Mouse (Mus musculus): ENCODE results near the gene Cdh20.
A peak's percentile ranks its signal among the peaks of the same experiment; 100 is the strongest.
"Not testable (repeated sequence)": the region's sequence is repeated elsewhere in the genome, so short reads cannot be mapped to it uniquely, and the experiment has no call there.

The Cdh20 gene

DNA sequence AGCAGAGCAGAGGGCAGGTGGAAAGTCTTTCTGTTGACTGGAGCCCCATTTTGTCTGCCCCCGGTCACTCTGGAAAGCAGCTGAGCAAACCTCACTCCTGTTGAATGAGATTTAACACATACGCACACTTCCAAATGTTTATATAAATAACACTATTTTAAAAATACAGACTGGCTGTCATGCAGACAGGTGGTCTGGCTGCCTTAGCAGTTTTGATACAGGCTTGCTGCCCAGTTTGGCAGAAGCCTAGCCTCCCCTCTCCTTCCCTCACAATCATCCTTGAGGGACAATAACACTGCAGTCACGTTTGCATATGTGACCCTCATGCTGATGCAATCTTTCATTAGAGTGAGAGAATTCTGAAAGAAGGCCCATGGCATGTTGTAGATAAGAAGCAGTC, 144.1 kb downstream of the Cdh20 start:
- no peak for DNase-seq (ENCODE audit: extremely low spot score, low spot score)

GRCm38 (mm10) chr1:104916507-104916906, 148.2 kb downstream of the Cdh20 start:
- no peak for DNase-seq (ENCODE audit: extremely low spot score, low spot score)

GRCm38 (mm10) chr1:104917307-104917836, 149.0 kb downstream of the Cdh20 start:
- no peak for DNase-seq (ENCODE audit: extremely low spot score, low spot score)

DNA sequence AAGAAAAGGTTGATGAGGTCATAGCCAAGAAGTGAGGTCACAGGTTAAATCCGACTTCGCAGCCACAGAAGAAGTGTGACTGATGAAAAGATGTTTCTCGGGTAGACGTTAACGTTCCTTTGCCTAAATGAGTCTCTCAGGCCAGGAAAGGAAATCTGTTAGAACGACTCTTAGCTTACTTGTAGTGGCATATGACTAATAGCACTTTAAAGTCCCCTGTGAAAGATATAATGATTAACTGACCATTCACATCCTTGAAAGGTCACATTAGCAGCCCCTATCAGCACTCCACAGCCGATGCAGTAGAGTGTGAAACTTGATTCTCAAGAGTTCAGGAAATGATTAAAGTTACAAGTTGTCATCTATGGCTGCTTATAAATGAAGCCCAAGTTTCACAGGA, 164.7 kb downstream of the Cdh20 start:
- no peak for DNase-seq (ENCODE audit: extremely low spot score, low spot score)

DNA sequence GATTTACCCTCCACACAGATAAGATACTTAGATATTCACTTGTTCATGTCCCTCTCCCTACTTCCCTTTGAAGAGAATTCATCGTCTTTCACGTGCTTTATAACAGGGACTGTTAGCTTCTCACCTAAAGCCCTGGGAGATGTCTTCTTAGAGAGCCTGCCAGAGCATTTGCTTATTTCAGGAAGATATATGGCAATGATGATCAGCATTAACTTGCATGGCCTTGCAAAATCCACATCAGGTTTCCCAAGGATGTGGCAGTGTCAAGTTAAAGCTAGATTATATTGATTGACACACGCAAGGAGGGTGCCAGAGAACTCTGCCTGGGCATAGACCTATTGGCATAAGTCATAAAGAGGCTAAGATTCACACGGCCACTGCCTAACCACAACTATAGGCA, 168.6 kb downstream of the Cdh20 start:
- no peak for DNase-seq (ENCODE audit: extremely low spot score, low spot score)

DNA sequence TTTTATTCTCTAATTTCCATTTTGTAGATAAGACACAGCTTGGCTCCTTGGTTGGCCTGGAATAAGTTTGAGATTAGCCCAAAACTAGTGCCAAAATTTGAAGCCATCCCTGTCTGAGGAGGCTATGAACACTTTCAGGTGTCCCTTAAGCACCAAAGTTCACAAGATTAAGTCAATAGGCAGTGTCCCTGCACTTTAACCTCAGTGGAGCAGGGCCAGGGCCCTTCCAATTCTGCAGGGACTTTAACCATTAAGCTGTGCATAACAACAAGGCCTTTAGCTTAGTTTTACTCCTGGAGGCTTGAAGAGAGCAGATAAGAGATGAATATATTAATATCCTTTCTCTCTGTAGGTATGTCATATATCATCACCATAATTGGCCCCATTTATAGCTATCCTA, 170.8 kb downstream of the Cdh20 start:
- DNase-seq (ENCODE audit: extremely low spot score, low spot score), result no peak

DNA sequence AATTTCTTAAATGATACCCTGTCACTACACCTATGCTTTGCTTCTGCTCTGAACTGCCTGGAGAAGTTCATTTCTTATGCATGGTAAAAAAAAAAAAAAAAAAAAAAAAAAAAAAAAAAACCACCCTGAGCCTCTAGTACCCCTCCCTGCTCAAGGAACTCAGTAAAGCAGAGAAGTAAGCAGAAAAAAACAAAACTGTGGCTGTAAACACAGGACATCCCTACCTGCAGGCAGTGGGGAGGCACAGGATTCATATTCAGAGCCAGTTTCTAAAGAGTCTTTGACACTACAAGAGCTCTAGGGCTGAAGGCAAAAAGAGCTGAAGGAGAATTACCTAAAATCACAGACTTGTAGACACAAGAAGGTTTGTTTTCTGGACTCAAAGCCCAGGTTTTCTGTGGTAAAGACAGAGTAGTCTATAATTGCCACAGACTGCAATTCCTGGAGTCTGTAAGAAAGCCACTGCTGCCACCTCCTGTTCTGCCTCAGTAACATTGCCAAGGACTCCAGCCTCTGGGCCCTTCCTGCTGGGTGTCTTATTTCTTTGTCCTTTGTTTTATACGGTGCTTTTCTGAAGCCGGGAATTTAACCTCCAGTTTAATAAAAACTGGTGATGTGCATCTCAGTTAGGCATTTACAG, 176.3 kb downstream of the Cdh20 start:
- DNase-seq (ENCODE audit: extremely low spot score, low spot score), result peak; percentile 17

GRCm38 (mm10) chr1:104945110-104945489, 176.8 kb downstream of the Cdh20 start:
- no peak for DNase-seq (ENCODE audit: extremely low spot score, low spot score)

- not testable (repeated sequence) for DNase-seq (ENCODE audit: extremely low spot score, low spot score)
Measured at GRCm38 (mm10) chr1:104949640-104950039, 181.3 kb downstream of the Cdh20 start.

GRCm38 (mm10) chr1:104957046-104957445, 188.7 kb downstream of the Cdh20 start:
- DNase-seq (ENCODE audit: extremely low spot score, low spot score), result no peak

DNA sequence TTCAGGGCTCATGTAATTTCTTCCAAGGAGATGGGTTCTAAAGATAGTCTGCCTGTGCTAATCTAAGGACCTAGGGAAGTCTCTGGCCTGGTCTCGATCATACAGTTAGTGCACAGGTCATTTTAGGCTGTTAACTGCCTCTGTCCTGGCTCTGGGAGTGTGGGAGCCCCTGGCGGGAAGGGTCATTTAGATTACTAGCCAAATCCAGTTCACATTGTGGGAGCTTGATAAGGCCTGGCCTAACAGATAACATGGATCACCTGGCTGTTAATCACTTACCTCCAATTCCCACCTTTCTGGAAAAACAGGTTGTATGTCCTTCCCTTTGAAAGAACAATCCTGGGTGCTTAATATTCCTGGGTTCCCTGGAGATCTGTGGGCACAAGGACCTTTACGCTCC, 193.3 kb downstream of the Cdh20 start:
- no peak for DNase-seq (ENCODE audit: extremely low spot score, low spot score)

DNA sequence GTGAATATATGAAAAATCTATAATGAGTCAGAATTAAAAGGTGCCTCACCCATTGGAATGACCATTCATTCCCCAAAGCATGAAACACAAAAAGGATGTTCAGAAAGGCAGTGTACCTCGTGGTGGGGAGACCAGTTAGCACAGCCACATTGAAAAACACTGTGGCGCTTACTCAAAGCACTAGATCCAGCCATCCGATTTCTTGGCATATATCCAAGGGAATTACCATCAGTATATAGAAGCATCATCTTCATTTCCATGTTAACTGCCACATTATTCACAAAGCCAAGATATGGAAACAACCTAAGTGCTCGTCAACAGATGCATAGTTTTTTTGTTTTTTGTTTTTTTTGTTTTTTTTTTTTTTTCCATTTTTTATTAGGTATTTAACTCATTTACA, 193.9 kb downstream of the Cdh20 start:
- no peak for DNase-seq (ENCODE audit: extremely low spot score, low spot score)

GRCm38 (mm10) chr1:104979068-104979467, 210.7 kb downstream of the Cdh20 start:
- DNase-seq (ENCODE audit: extremely low spot score, low spot score), result no peak

GRCm38 (mm10) chr1:104980273-104980672, 211.9 kb downstream of the Cdh20 start:
- no peak for DNase-seq (ENCODE audit: extremely low spot score, low spot score)

DNA sequence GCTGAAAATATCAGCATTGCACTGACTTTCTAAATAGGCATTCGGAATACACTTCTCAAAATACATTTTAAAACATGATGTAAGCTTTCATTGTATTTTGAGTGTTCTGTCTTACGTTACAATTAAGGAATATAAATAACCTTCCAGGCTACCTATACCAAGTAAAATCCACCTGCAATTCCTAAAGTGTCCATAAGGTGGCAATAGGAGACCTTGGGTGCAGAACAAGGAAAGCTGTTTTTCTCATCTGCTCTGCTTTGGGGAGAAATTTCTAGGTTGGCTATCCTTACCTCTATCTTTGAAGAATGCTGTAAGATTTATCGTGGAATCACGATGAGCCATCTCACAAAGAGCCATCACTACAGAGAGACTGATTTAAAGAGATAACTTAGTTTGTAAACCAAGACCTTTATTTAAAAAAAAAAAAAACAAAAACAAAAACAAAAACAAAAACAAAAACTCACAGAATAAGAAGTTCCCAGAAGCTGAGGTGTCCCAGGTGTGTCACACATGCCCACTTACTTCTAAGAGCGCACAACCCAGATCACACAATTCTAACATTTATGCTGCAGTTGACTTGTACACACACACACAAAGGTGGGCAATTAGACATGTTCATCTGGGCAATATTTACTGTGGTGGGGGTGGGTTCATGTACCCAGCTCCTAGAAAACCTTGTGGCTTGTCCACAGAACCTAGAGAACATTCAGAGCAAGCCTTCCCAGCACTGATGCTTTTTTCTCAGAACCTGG, 218.1 kb downstream of the Cdh20 start:
- no peak for DNase-seq (ENCODE audit: extremely low spot score, low spot score)

DNA sequence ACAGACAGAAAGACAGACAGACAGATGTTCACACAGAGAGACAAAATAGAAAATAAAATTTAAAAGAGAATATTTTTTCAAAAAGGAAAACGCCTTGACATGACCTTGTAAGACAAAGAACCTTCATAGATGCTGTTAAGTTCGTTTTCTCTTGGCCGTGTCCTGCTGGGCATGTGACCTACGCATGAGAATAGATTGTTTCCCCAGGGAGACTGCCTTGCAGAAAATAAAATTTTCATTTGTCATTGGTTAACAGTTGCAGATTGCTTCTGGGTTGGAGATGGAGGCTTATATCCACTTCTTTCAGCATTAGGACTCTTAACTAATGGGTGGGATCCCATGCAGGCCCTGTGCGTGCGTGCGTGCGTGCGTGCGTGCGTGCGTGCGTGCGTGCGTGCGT, 219.2 kb downstream of the Cdh20 start:
- DNase-seq (ENCODE audit: extremely low spot score, low spot score), result no peak

DNA sequence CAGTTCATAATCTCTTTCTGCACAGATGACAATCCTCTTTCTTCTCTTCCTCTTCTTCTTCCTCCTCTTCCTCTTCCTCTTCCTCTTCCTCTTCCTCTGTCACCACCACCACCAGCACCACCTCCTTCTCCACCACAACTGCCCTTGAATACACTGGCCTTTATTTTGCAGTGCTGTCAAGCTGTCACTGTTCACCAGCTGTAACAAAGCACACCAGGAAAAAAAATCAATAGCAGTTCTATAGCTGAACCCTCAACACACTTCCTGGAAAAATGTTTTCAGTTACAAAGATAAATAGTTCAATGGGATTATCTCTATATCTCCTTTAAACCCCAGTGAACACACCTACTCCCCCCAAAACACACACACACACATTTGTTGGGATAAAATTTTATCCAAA, 224.1 kb downstream of the Cdh20 start:
- DNase-seq (ENCODE audit: extremely low spot score, low spot score), result no peak

DNA sequence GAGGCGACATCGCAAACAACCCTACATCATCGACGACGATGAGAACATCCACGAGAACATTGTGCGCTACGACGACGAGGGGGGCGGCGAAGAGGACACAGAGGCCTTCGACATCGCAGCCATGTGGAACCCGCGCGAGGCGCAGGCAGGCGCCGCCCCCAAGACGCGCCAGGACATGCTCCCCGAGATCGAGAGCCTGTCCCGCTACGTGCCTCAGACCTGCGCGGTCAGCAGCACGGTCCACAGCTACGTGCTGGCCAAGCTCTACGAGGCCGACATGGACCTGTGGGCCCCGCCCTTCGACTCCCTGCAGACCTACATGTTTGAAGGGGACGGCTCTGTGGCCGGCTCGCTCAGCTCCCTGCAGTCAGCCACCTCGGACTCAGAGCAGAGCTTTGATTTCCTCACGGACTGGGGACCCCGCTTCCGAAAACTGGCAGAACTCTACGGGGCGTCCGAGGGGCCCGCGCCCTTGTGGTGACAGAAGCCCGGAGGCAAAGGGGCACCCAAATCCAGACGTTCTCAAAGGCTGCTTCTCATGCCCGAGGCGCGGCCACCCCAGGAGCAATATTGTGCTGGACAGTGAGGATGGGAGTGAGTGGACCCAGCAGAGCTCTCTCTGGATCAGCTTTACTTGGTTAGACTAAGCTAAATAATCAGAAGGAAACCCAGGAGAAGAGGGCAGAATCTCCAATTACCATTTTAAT, 225.7 kb downstream of the Cdh20 start:
- DNase-seq (ENCODE audit: extremely low spot score, low spot score), result peak; percentile 59

GRCm38 (mm10) chr1:104994612-104994986, 226.3 kb downstream of the Cdh20 start:
- no peak for DNase-seq (ENCODE audit: extremely low spot score, low spot score)

- no peak for DNase-seq (ENCODE audit: extremely low spot score, low spot score)
Measured at GRCm38 (mm10) chr1:104997814-104998213, 229.5 kb downstream of the Cdh20 start.

- no peak for DNase-seq (ENCODE audit: extremely low spot score, low spot score)
Measured at GRCm38 (mm10) chr1:105002179-105002578, 233.8 kb downstream of the Cdh20 start.

GRCm38 (mm10) chr1:105003786-105004185, 235.5 kb downstream of the Cdh20 start:
- no peak for DNase-seq (ENCODE audit: extremely low spot score, low spot score)
